Mouse (Mus musculus): Measurements from ENCODE around the gene Duoxa1. TPM values are rescaled to one million over a fixed set of nuclear protein-coding genes. Genes with fewer than 3 reads are reported as not detected.
A peak's percentile ranks its signal among the peaks of the same experiment; 100 is the strongest.

Gene Duoxa1
- polyA plus RNA-seq, 1 experiment from 2014 or later = 0.51 TPM

GRCm38 (mm10) chr2:122286137-122286536 lies 27.4 kb downstream of the Duoxa1 start:
- no peak for ATAC-seq (ENCODE audit: low read depth)
- WGBS = 39% methylated on average over 7 of the region's 7 CpGs

GRCm38 (mm10) chr2:122284091-122284490 lies 29.4 kb downstream of the Duoxa1 start:
- no peaks in the 10 kb centered on the region for H3K36me3 ChIP-seq (ENCODE audit: control insufficient read depth, insufficient read depth, low read length)
- ATAC-seq (ENCODE audit: low read depth) = no peak
- no peaks in the 10 kb centered on the region for H3K27me3 ChIP-seq (ENCODE audit: control insufficient read depth, insufficient read depth, low read depth, low read length)
- no peaks in the 10 kb centered on the region for H3K4me1 ChIP-seq (replicated peaks; ENCODE audit: control insufficient read depth, insufficient read depth, low read length)
- H3K9me3 ChIP-seq (ENCODE audit: control insufficient read depth, low read length) = no peaks in the 10 kb centered on the region
- no peak overlapping the region for H3K4me2 ChIP-seq (ENCODE audit: low read depth, low read length)
- 52% methylated on average over 9 of the region's 9 CpGs for WGBS
- H3K9ac ChIP-seq (ENCODE audit: low read length) = no peak overlapping the region
- H3K4me3 ChIP-seq (ENCODE audit: low read length) = no peak overlapping the region
- H3K27ac ChIP-seq (ENCODE audit: low read length) = no peak overlapping the region

More at GRCm38 (mm10) chr2:122286137-122286536, 27.4 kb downstream of the Duoxa1 start:
- Histone ChIP-seq H3K27ac (ENCODE audit: low read length) (no peak overlapping the region), H3K36me3 (ENCODE audit: control insufficient read depth, insufficient read depth, low read length) (no peaks in the 10 kb centered on the region), H3K4me1 (replicated peaks; ENCODE audit: control insufficient read depth, insufficient read depth, low read length) (no peaks in the 10 kb centered on the region), H3K4me3 (ENCODE audit: low read length) (no peak overlapping the region), H3K27me3 (ENCODE audit: control insufficient read depth, insufficient read depth, low read depth, low read length) (no peaks in the 10 kb centered on the region), H3K4me2 (ENCODE audit: low read depth, low read length) (no peak overlapping the region), H3K9me3 (ENCODE audit: control insufficient read depth, low read length) (no peaks in the 10 kb centered on the region), H3K9ac (ENCODE audit: low read length) (no peak overlapping the region)

DNA sequence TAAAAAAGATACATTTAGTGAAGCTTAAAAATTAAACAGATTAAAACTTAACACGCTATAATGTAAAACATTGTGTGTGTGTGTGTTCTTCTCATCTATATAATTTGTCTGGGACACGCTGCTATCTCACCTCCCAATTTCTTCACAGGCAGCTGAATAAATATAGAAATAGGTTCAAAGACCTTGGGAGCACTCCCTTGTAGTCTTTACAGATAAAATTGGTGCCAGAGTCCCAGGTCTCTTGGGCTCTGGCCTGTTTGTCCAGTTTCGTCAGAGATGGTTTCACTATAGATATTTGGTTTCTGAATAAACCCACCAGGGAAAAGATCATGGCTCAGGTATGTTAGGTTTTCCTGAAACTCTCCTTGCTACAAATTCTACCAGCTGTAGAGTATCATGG lies 34.8 kb downstream of the Duoxa1 start:
- no peak overlapping the region for H3K27ac ChIP-seq (ENCODE audit: low read length)
- H3K9me3 ChIP-seq (ENCODE audit: control insufficient read depth, low read length) = no peaks in the 10 kb centered on the region
- ATAC-seq (ENCODE audit: low read depth) = no peak
- H3K9ac ChIP-seq (ENCODE audit: low read length) = no peak overlapping the region
- H3K4me1 ChIP-seq (replicated peaks; ENCODE audit: control insufficient read depth, insufficient read depth, low read length) = no peaks in the 10 kb centered on the region
- WGBS = 71% methylated on average over 3 of the region's 3 CpGs
- no peak overlapping the region for H3K4me2 ChIP-seq (ENCODE audit: low read depth, low read length)
- H3K36me3 ChIP-seq (ENCODE audit: control insufficient read depth, insufficient read depth, low read length) = no peaks in the 10 kb centered on the region
- no peak overlapping the region for H3K4me3 ChIP-seq (ENCODE audit: low read length)
- H3K27me3 ChIP-seq (ENCODE audit: control insufficient read depth, insufficient read depth, low read depth, low read length) = no peaks in the 10 kb centered on the region

DNA sequence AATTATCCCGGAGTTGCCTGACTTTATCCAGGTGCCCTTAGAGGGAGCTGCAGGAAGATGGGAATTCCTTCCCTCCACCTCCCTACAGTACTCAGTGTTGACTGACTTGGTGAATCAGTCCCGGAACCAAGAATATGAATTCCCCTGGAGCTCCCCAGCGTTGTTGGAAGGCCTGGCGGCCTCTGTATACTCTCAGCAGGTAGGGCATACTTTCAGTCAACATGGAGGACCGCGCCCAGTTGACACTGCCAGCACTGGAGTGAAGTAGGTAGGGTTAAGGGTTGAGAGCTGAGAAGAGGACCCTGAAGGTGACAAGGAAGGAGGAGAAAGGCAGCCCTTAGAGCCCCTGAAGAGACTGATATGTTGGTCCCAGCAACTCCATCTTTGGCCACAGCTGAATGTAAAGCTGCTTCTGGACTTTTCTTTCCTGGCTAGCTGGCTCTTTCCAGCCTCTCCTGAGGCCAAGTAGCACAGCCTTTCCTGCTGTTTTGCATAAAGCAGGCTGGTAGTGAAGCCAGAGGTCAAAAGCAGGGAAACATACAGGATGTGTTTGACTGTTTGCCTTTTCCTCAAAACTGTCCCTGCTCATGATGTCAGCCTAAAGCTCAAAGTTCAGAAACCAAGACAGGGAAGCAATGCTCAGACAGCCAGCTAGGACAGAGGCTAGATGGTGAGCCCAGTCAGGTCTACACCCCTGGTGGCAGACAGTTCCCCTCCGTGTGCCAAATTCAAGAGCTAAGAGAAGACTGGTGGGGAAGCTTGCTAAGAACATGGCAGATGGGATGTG lies 46.9 kb downstream of the Duoxa1 start:
- H3K9me3 ChIP-seq (ENCODE audit: control insufficient read depth, low read length) = no peaks in the 10 kb centered on the region
- H3K4me2 ChIP-seq (ENCODE audit: low read depth, low read length) = no peak overlapping the region
- no peaks in the 10 kb centered on the region for H3K4me1 ChIP-seq (replicated peaks; ENCODE audit: control insufficient read depth, insufficient read depth, low read length)
- 73% methylated on average over 7 of the region's 7 CpGs for WGBS
- peak; percentile 36; the same call in 1 of the 2 replicates for ATAC-seq (ENCODE audit: low read depth)
- H3K36me3 ChIP-seq (ENCODE audit: control insufficient read depth, insufficient read depth, low read length) = no peaks in the 10 kb centered on the region
- no peak overlapping the region for H3K4me3 ChIP-seq (ENCODE audit: low read length)
- no peak overlapping the region for H3K27ac ChIP-seq (ENCODE audit: low read length)
- no peaks in the 10 kb centered on the region for H3K27me3 ChIP-seq (ENCODE audit: control insufficient read depth, insufficient read depth, low read depth, low read length)
- H3K9ac ChIP-seq (ENCODE audit: low read length) = no peak overlapping the region

DNA sequence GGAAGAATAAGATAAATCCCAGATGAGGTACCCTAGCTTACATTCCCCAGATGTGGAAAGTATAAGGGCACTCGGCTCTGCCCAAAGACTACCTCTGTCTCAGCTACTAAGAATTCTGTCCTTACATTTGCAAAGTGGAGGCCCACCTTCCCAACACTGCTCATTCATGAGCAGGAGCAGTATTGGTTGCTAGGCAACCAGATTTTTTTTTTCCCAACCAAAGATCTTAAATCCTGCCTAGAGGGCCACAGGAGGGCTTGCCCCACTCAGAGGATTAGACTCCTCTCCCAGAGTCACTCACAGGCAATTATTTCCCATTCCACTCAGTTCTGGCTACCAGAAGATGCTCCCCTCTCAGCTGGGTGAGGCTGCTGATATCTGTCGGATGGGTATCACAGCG lies 48.8 kb downstream of the Duoxa1 start:
- no peak overlapping the region for H3K4me3 ChIP-seq (ENCODE audit: low read length)
- H3K9ac ChIP-seq (ENCODE audit: low read length) = no peak overlapping the region
- no peaks in the 10 kb centered on the region for H3K4me1 ChIP-seq (replicated peaks; ENCODE audit: control insufficient read depth, insufficient read depth, low read length)
- H3K9me3 ChIP-seq (ENCODE audit: control insufficient read depth, low read length) = no peaks in the 10 kb centered on the region
- ATAC-seq (ENCODE audit: low read depth) = no peak
- 72% methylated on average over 3 of the region's 3 CpGs for whole genome bisulfite sequencing
- no peak overlapping the region for H3K4me2 ChIP-seq (ENCODE audit: low read depth, low read length)
- no peaks in the 10 kb centered on the region for H3K27me3 ChIP-seq (ENCODE audit: control insufficient read depth, insufficient read depth, low read depth, low read length)
- no peak overlapping the region for H3K27ac ChIP-seq (ENCODE audit: low read length)
- H3K36me3 ChIP-seq (ENCODE audit: control insufficient read depth, insufficient read depth, low read length) = no peaks in the 10 kb centered on the region

DNA sequence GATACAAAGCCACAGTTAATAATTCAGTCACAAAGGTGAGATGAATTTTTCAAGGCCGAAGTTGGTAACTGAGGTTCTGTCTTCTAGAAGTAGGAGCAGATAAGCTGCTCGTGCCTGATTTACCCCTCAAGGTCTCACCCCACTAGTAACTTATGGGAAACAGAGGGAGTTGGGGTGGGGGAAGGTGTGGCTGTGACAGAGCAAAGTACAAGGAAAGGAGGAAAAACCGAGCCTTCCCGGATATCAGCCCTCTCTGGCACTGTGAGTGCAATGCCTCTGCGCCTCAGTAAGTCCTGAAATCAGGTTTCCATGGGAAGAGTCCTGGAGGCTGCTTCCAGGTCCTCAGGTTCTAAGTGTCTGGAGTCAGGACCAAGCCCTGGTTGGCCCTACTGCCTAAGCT lies 52.8 kb downstream of the Duoxa1 start:
- ATAC-seq (ENCODE audit: low read depth) = no peak
- no peak overlapping the region for H3K9ac ChIP-seq (ENCODE audit: low read length)
- 78% methylated on average over 5 of the region's 5 CpGs for WGBS
- no peak overlapping the region for H3K27ac ChIP-seq (ENCODE audit: low read length)
- H3K4me2 ChIP-seq (ENCODE audit: low read depth, low read length) = no peak overlapping the region
- no peak overlapping the region for H3K4me3 ChIP-seq (ENCODE audit: low read length)
- H3K36me3 ChIP-seq (ENCODE audit: control insufficient read depth, insufficient read depth, low read length) = no peaks in the 10 kb centered on the region
- no peaks in the 10 kb centered on the region for H3K27me3 ChIP-seq (ENCODE audit: control insufficient read depth, insufficient read depth, low read depth, low read length)
- H3K4me1 ChIP-seq (replicated peaks; ENCODE audit: control insufficient read depth, insufficient read depth, low read length) = no peaks in the 10 kb centered on the region
- no peaks in the 10 kb centered on the region for H3K9me3 ChIP-seq (ENCODE audit: control insufficient read depth, low read length)

- H3K4me1 ChIP-seq (replicated peaks; ENCODE audit: control insufficient read depth, insufficient read depth, low read length) = no peaks in the 10 kb centered on the region
- H3K4me3 ChIP-seq (ENCODE audit: low read length) = no peak overlapping the region
- no peaks in the 10 kb centered on the region for H3K36me3 ChIP-seq (ENCODE audit: control insufficient read depth, insufficient read depth, low read length)
- no peak for ATAC-seq (ENCODE audit: low read depth)
- no peak overlapping the region for H3K4me2 ChIP-seq (ENCODE audit: low read depth, low read length)
- WGBS = 86% methylated on average over 5 of the region's 5 CpGs
- H3K9ac ChIP-seq (ENCODE audit: low read length) = no peak overlapping the region
- H3K27me3 ChIP-seq (ENCODE audit: control insufficient read depth, insufficient read depth, low read depth, low read length) = no peaks in the 10 kb centered on the region
- no peak overlapping the region for H3K27ac ChIP-seq (ENCODE audit: low read length)
- H3K9me3 ChIP-seq (ENCODE audit: control insufficient read depth, low read length) = no peaks in the 10 kb centered on the region
Measured at GRCm38 (mm10) chr2:122255997-122256396, 57.5 kb downstream of the Duoxa1 start.

Other genes starting within 250 kb of the Duoxa1 start
- 8.9 and 9.5 TPM in 2 replicates for gene Spg11, start 195.3 kb downstream of the Duoxa1 start, polyA plus RNA-seq (2015; fragmentation: Nextera tagmentation; extraction: Ambion mirVana)
- gene B2m, start 166.0 kb downstream of the Duoxa1 start, polyA plus RNA-seq (2015; fragmentation: Nextera tagmentation; extraction: Ambion mirVana) = 408 and 412 TPM in 2 replicates
- 0.11 TPM in 1 of 2 replicates, not detected in the other for gene Trim69, start 153.0 kb downstream of the Duoxa1 start, polyA plus RNA-seq (2015; fragmentation: Nextera tagmentation; extraction: Ambion mirVana)
- gene Patl2, start 127.5 kb downstream of the Duoxa1 start, polyA plus RNA-seq (2015; fragmentation: Nextera tagmentation; extraction: Ambion mirVana) = not detected in 2 replicates
- gene Terb2, start 127.5 kb downstream of the Duoxa1 start, polyA plus RNA-seq (2015; fragmentation: Nextera tagmentation; extraction: Ambion mirVana) = not detected in 2 replicates
- 23.4 and 26.2 TPM in 2 replicates for gene Sord, start 79.0 kb downstream of the Duoxa1 start, polyA plus RNA-seq (2015; fragmentation: Nextera tagmentation; extraction: Ambion mirVana)
- not detected in 2 replicates for gene Duox2, start 15.3 kb downstream of the Duoxa1 start, polyA plus RNA-seq (2015; fragmentation: Nextera tagmentation; extraction: Ambion mirVana)
- gene Duoxa2, start 14.8 kb downstream of the Duoxa1 start, polyA plus RNA-seq (2015; fragmentation: Nextera tagmentation; extraction: Ambion mirVana) = not detected in 2 replicates
- gene Duox1, start 1.9 kb upstream of the Duoxa1 start, polyA plus RNA-seq (2015; fragmentation: Nextera tagmentation; extraction: Ambion mirVana) = 0.03 and 0.16 TPM in 2 replicates
- 2.5 and 2.9 TPM in 2 replicates for gene Shf, start 55.4 kb upstream of the Duoxa1 start, polyA plus RNA-seq (2015; fragmentation: Nextera tagmentation; extraction: Ambion mirVana)
- gene Slc28a2, start 112.7 kb upstream of the Duoxa1 start, polyA plus RNA-seq (2015; fragmentation: Nextera tagmentation; extraction: Ambion mirVana) = 0.14 and 0.24 TPM in 2 replicates
- not detected in 2 replicates for gene Gm14085, start 171.2 kb upstream of the Duoxa1 start, polyA plus RNA-seq (2015; fragmentation: Nextera tagmentation; extraction: Ambion mirVana)

Measured in lung, embryonic 16.5 days (tissue).